ENCODE assay signal across 32 mouse cellular contexts in the genomic region with DNA sequence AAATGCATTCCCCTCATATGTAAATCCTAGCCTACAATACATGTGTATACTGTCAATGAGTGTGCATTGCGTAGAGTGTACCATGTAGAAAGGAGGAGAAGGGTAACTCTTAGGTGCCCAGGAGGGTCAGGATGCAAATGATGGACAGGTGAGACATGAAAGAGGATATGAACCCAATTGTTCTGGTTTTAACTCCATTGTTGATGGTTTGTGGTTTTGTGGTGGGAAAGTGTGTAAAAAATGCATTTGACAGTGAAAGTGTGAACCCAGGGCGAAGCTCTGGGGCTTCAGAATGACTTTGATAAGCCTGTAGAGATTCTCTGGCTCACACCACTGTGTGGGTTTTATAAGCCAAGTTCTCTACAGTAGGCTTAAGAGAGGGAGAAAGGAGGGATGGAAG. TPM values are rescaled to one million over a fixed set of nuclear protein-coding genes. Genes with fewer than 3 reads are reported as not detected.
"Had no signal": no experiment of that assay in that cellular context is flagged by ENCODE, and none has a peak within 500 bp of the region (broad histone marks: within the 10 kb centered on the region; RNA-seq: fewer than 3 reads in every experiment).

No protein-coding gene starts in this region.

- DNase-seq: kidney, adult 18-20 months; kidney, adult 9 months; kidney, postnatal 25 days; layer of hippocampus, postnatal 36 days; liver, embryonic 13.5 days; lung, adult 2 months had no signal

- H3K4me3 ChIP-seq: layer of hippocampus, adult 2 months; left cerebral cortex, adult 2 months; liver, embryonic 13.5 days; midbrain, embryonic 12.5 days; midbrain, embryonic 15.5 days; myocyte had no signal

- H3K27me3 ChIP-seq: liver, embryonic 13.5 days; midbrain, embryonic 12.5 days; midbrain, embryonic 15.5 days had no signal

- H3K36me3 ChIP-seq: liver, embryonic 13.5 days; midbrain, embryonic 12.5 days; midbrain, embryonic 15.5 days had no signal

- H3K27ac ChIP-seq: kidney, postnatal 0 days; layer of hippocampus, adult 2 months; left cerebral cortex, adult 2 months; liver, embryonic 13.5 days; macrophage; midbrain, embryonic 12.5 days; midbrain, embryonic 15.5 days; stomach, postnatal 0 days had no signal

- H3K9me3 ChIP-seq: liver, embryonic 13.5 days; midbrain, embryonic 12.5 days; midbrain, embryonic 15.5 days had no signal

- H3K4me2 ChIP-seq: liver, embryonic 13.5 days; midbrain, embryonic 12.5 days; midbrain, embryonic 15.5 days had no signal

- H3K4me1 ChIP-seq: liver, embryonic 13.5 days; midbrain, embryonic 15.5 days had no signal

- H3K9ac ChIP-seq: liver, embryonic 13.5 days; midbrain, embryonic 12.5 days; midbrain, embryonic 15.5 days had no signal

- ATAC-seq: intestine, embryonic 16.5 days; midbrain, embryonic 15.5 days had no signal

RNA-seq across cellular contexts. Expression of a gene that starts 12.7 kb away (rescaled TPM):
- total RNA-seq: layer of hippocampus, adult 2 months; layer of hippocampus, postnatal 10 days; layer of hippocampus, postnatal 36 days; left cerebral cortex, adult 2 months; left cerebral cortex, postnatal 10 days; left cerebral cortex, postnatal 36 days; liver, adult 2 months; megakaryocyte, adult 5-6 weeks; monocyte, adult 5-6 weeks had no signal
- polyA plus RNA-seq: intestine, embryonic 16.5 days; kidney, postnatal 0 days; large intestine, adult 2 months; limb, embryonic 11.5 days; limb, embryonic 14.5 days; liver, adult 2 months; liver, embryonic 13.5 days; liver, embryonic 16.5 days; lung, adult 2 months; lung, embryonic 16.5 days; macrophage; midbrain, embryonic 12.5 days; myocyte; neural tube, embryonic 11.5 days; neural tube, embryonic 14.5 days; small intestine, adult 2 months; spleen, adult 2 months; stomach, embryonic 14.5 days; stomach, postnatal 0 days; thymus, postnatal 0 days had no signal
